Mouse (Mus musculus) kidney, embryonic 14.5 days (tissue): ENCODE results near the gene Cntnap2. TPM values are rescaled to one million over a fixed set of nuclear protein-coding genes. Genes with fewer than 3 reads are reported as not detected.

ENCODE experiments used
- ATAC-seq: fragments of 200-750 bp; cut with Nextera tagmentation; 2 replicates; pipeline ENCODE4 v1.8.0; 2017; ENCODE audit warnings: moderate number of reproducible peaks, mild to moderate bottlenecking, moderate TSS enrichment, moderate library complexity; ENCODE audit not compliant: low FRiP score, low TSS enrichment
- H3K27ac ChIP-seq: fragments of 300-500 bp; sonication (generic); 2 replicates; pipeline ENCODE4 v1.5.1; 2014; ENCODE audit warnings: low read depth, mild to moderate bottlenecking, low read length, moderate library complexity, mixed read lengths
- H3K27me3 ChIP-seq: fragments of 300-500 bp; sonication (generic); 2 replicates; pipeline ENCODE4 v1.6.1; 2014; ENCODE audit warnings: mild to moderate bottlenecking, low read length; ENCODE audit not compliant: control insufficient read depth, insufficient read depth
- H3K36me3 ChIP-seq: fragments of 300-500 bp; sonication (generic); 2 replicates; pipeline ENCODE4 v1.6.1; 2014; ENCODE audit warnings: low read length, mixed read lengths; ENCODE audit not compliant: control insufficient read depth, insufficient read depth
- H3K4me1 ChIP-seq: fragments of 300-500 bp; sonication (generic); 2 replicates; pipeline ENCODE4 v1.6.1; 2014; ENCODE audit warnings: low read length, mixed read lengths; ENCODE audit not compliant: control insufficient read depth, insufficient read depth
- H3K4me2 ChIP-seq: fragments of 300-500 bp; sonication (generic); replicated peaks from 2 replicates; pipeline ENCODE4 v1.6.1; 2014; ENCODE audit warnings: low read depth, mild to moderate bottlenecking, low read length
- H3K4me3 ChIP-seq: fragments of 300-500 bp; sonication (generic); 2 replicates; pipeline ENCODE4 v1.5.1; 2014; ENCODE audit warnings: mild to moderate bottlenecking, low read length
- H3K9ac ChIP-seq: fragments of 300-500 bp; sonication (generic); 2 replicates; pipeline ENCODE4 v1.6.1; 2014; ENCODE audit warnings: low read depth, mild to moderate bottlenecking, low read length, moderate library complexity
- H3K9me3 ChIP-seq: fragments of 300-500 bp; sonication (generic); 2 replicates; pipeline ENCODE4 v1.6.1; 2016; ENCODE audit warnings: low read length; ENCODE audit not compliant: control insufficient read depth
- WGBS: fragments of 180-500 bp; shearing (Covaris S2); extraction: QIAGEN DNeasy Blood & Tissue Kit; methylation state at CpG from one replicate; pipeline ENCODE4 v1.1.7; 2014; 5-methylcytosine and 5-hydroxymethylcytosine counted together
- polyA plus RNA-seq: library from polyadenylated mRNA; unstranded; fragments of >200 nt; fragmentation: Nextera tagmentation; extraction: Ambion mirVana; gene quantifications from 2 replicates; pipeline ENCODE4 v1.2.1, GENCODE M21; 2014

Cntnap2 gene
- polyA plus RNA-seq, 1 experiment from 2014 or later, result 1.9 TPM

- Histone ChIP-seq H3K4me1 (no peaks in the 10 kb centered on the region), H3K4me2 (no peak overlapping the region), H3K36me3 (no peaks in the 10 kb centered on the region), H3K9ac (no peak overlapping the region), H3K27ac (no peak overlapping the region), H3K4me3 (no peak overlapping the region), H3K9me3 (no peaks in the 10 kb centered on the region), H3K27me3 (no peaks in the 10 kb centered on the region)
- 59% methylated on average over 4 of the region's 4 CpGs for WGBS
- peak; percentile 66; the same call in 1 of the 2 replicates for ATAC-seq
Observed at GRCm38 (mm10) chr6:46201828-46202227, 1142.7 kb downstream of the Cntnap2 start.

GRCm38 (mm10) chr6:46205531-46205930, 1146.4 kb downstream of the Cntnap2 start:
- H3K9ac ChIP-seq, result no peak overlapping the region
- no peaks in the 10 kb centered on the region for H3K4me1 ChIP-seq
- no peak overlapping the region for H3K27ac ChIP-seq
- H3K36me3 ChIP-seq, result no peaks in the 10 kb centered on the region
- no peak overlapping the region for H3K4me2 ChIP-seq
- H3K27me3 ChIP-seq, result no peaks in the 10 kb centered on the region
- H3K4me3 ChIP-seq, result no peak overlapping the region
- ATAC-seq, result no peak
- H3K9me3 ChIP-seq, result no peaks in the 10 kb centered on the region
- WGBS, result 88% methylated on average over 2 of the region's 2 CpGs

GRCm38 (mm10) chr6:46232889-46233288, 1173.7 kb downstream of the Cntnap2 start:
- Histone ChIP-seq H3K4me2 (no peak overlapping the region), H3K9ac (no peak overlapping the region), H3K36me3 (no peaks in the 10 kb centered on the region), H3K27ac (no peak overlapping the region), H3K9me3 (no peaks in the 10 kb centered on the region), H3K4me1 (no peaks in the 10 kb centered on the region), H3K4me3 (no peak overlapping the region), H3K27me3 (no peaks in the 10 kb centered on the region)
- no peak for ATAC-seq
- 89% methylated on average over 1 of the region's 1 CpGs for WGBS

GRCm38 (mm10) chr6:46240349-46240748, 1181.2 kb downstream of the Cntnap2 start:
- Histone ChIP-seq H3K9ac (no peak overlapping the region), H3K9me3 (no peaks in the 10 kb centered on the region), H3K27ac (no peak overlapping the region), H3K4me3 (no peak overlapping the region), H3K27me3 (no peaks in the 10 kb centered on the region), H3K4me1 (no peaks in the 10 kb centered on the region), H3K4me2 (no peak overlapping the region), H3K36me3 (no peaks in the 10 kb centered on the region)
- WGBS, result 54% methylated on average over 2 of the region's 2 CpGs
- ATAC-seq, result no peak

GRCm38 (mm10) chr6:46263171-46263570, 1204.0 kb downstream of the Cntnap2 start:
- 38% methylated on average over 1 of the region's 1 CpGs for WGBS
- ATAC-seq, result no peak
- H3K4me2 ChIP-seq, result no peak overlapping the region
- H3K4me3 ChIP-seq, result no peak overlapping the region
- no peaks in the 10 kb centered on the region for H3K27me3 ChIP-seq
- H3K4me1 ChIP-seq, result no peaks in the 10 kb centered on the region
- H3K27ac ChIP-seq, result no peak overlapping the region
- no peaks in the 10 kb centered on the region for H3K36me3 ChIP-seq
- no peak overlapping the region for H3K9ac ChIP-seq
- H3K9me3 ChIP-seq, result no peaks in the 10 kb centered on the region

- 73% methylated on average over 5 of the region's 5 CpGs for WGBS
Observed at GRCm38 (mm10) chr6:46346946-46347345, 1287.8 kb downstream of the Cntnap2 start.

GRCm38 (mm10) chr6:46361091-46361490, 1301.9 kb downstream of the Cntnap2 start:
- Histone ChIP-seq H3K4me3 (no peak overlapping the region), H3K27me3 (no peaks in the 10 kb centered on the region), H3K4me2 (no peak overlapping the region), H3K27ac (no peak overlapping the region), H3K36me3 (no peaks in the 10 kb centered on the region), H3K9me3 (no peaks in the 10 kb centered on the region), H3K9ac (no peak overlapping the region), H3K4me1 (no peaks in the 10 kb centered on the region)
- WGBS, result 86% methylated on average over 2 of the region's 2 CpGs
- ATAC-seq, result no peak

More at GRCm38 (mm10) chr6:46346946-46347345, 1287.8 kb downstream of the Cntnap2 start:
- Histone ChIP-seq H3K36me3 (no peaks in the 10 kb centered on the region), H3K4me2 (no peak overlapping the region), H3K4me3 (no peak overlapping the region), H3K4me1 (no peaks in the 10 kb centered on the region), H3K27ac (no peak overlapping the region), H3K9ac (no peak overlapping the region), H3K9me3 (no peaks in the 10 kb centered on the region), H3K27me3 (no peaks in the 10 kb centered on the region)
- no peak for ATAC-seq

GRCm38 (mm10) chr6:46362156-46362555, 1303.0 kb downstream of the Cntnap2 start:
- H3K27ac ChIP-seq, result no peak overlapping the region
- H3K4me1 ChIP-seq, result no peaks in the 10 kb centered on the region
- no peak overlapping the region for H3K9ac ChIP-seq
- no peaks in the 10 kb centered on the region for H3K27me3 ChIP-seq
- H3K4me3 ChIP-seq, result no peak overlapping the region
- ATAC-seq, result no peak
- no peak overlapping the region for H3K4me2 ChIP-seq
- WGBS, result 96% methylated on average over 1 of the region's 1 CpGs
- H3K9me3 ChIP-seq, result no peaks in the 10 kb centered on the region
- H3K36me3 ChIP-seq, result no peaks in the 10 kb centered on the region

- WGBS, result 77% methylated on average over 2 of the region's 2 CpGs
Observed at GRCm38 (mm10) chr6:46398725-46399589, 1339.8 kb downstream of the Cntnap2 start.

More at GRCm38 (mm10) chr6:46398725-46399589, 1339.8 kb downstream of the Cntnap2 start:
- Histone ChIP-seq H3K4me2 (no peak overlapping the region), H3K9me3 (no peaks in the 10 kb centered on the region), H3K4me3 (no peak overlapping the region), H3K27ac (no peak overlapping the region), H3K4me1 (no peaks in the 10 kb centered on the region), H3K36me3 (no peaks in the 10 kb centered on the region), H3K27me3 (no peaks in the 10 kb centered on the region), H3K9ac (no peak overlapping the region)
- ATAC-seq, result no peak
